Mouse (Mus musculus): Measurements from ENCODE around the gene Lmna. TPM values are rescaled to one million over a fixed set of nuclear protein-coding genes. Genes with fewer than 3 reads are reported as not detected.

Lmna gene
- total RNA-seq, 2 experiments from 2014 or later = 9.0 to 45.6 TPM

- no peak for ATAC-seq (replicated peaks; ENCODE audit: low FRiP score, poor library complexity, severe bottlenecking)
Measured at GRCm38 (mm10) chr3:88503881-88504746, 5.6 kb downstream of the Lmna start.

- ATAC-seq (replicated peaks; ENCODE audit: low FRiP score, poor library complexity, severe bottlenecking) = 0 out of 2 replicates have a peak, but pooled peaks have one; percentile 2
Measured at GRCm38 (mm10) chr3:88503505-88503863, 6.3 kb downstream of the Lmna start.

- peak; percentile 89 for ATAC-seq (replicated peaks; ENCODE audit: low FRiP score, poor library complexity, severe bottlenecking)
Measured at GRCm38 (mm10) chr3:88502641-88503504, 6.9 kb downstream of the Lmna start.

- peak; percentile 2; the same call in 1 of the 2 replicates for ATAC-seq (replicated peaks; ENCODE audit: low FRiP score, poor library complexity, severe bottlenecking)
Measured at GRCm38 (mm10) chr3:88502031-88502571, 7.7 kb downstream of the Lmna start.

- ATAC-seq (replicated peaks; ENCODE audit: low FRiP score, poor library complexity, severe bottlenecking) = peak; percentile 19; the same call in 1 of the 2 replicates
Measured at GRCm38 (mm10) chr3:88501366-88502030, 8.3 kb downstream of the Lmna start.

GRCm38 (mm10) chr3:88500655-88501365 is 8.9 kb downstream of the Lmna start:
- ATAC-seq (replicated peaks; ENCODE audit: low FRiP score, poor library complexity, severe bottlenecking) = no peak

- no peak for ATAC-seq (replicated peaks; ENCODE audit: low FRiP score, poor library complexity, severe bottlenecking)
Measured at GRCm38 (mm10) chr3:88500087-88500486, 9.7 kb downstream of the Lmna start.

- no peak for ATAC-seq (replicated peaks; ENCODE audit: low FRiP score, poor library complexity, severe bottlenecking)
Measured at GRCm38 (mm10) chr3:88499580-88499979, 10.2 kb downstream of the Lmna start.

GRCm38 (mm10) chr3:88495741-88496415 is 13.9 kb downstream of the Lmna start:
- no peak for ATAC-seq (replicated peaks; ENCODE audit: low FRiP score, poor library complexity, severe bottlenecking)

- ATAC-seq (replicated peaks; ENCODE audit: low FRiP score, poor library complexity, severe bottlenecking) = peak; percentile 62
Measured at GRCm38 (mm10) chr3:88494836-88495628, 14.7 kb downstream of the Lmna start.

- no peak for ATAC-seq (replicated peaks; ENCODE audit: low FRiP score, poor library complexity, severe bottlenecking)
Measured at GRCm38 (mm10) chr3:88493706-88494582, 15.8 kb downstream of the Lmna start.

GRCm38 (mm10) chr3:88487396-88487795 is 22.4 kb downstream of the Lmna start:
- ATAC-seq (replicated peaks; ENCODE audit: low FRiP score, poor library complexity, severe bottlenecking) = no peak

- no peak for ATAC-seq (replicated peaks; ENCODE audit: low FRiP score, poor library complexity, severe bottlenecking)
Measured at GRCm38 (mm10) chr3:88486887-88487286, 22.9 kb downstream of the Lmna start.

- ATAC-seq (replicated peaks; ENCODE audit: low FRiP score, poor library complexity, severe bottlenecking) = no peak
Measured at GRCm38 (mm10) chr3:88486043-88486442, 23.7 kb downstream of the Lmna start.

GRCm38 (mm10) chr3:88484597-88485316 is 25.0 kb downstream of the Lmna start:
- no peak for ATAC-seq (replicated peaks; ENCODE audit: low FRiP score, poor library complexity, severe bottlenecking)

- ATAC-seq (replicated peaks; ENCODE audit: low FRiP score, poor library complexity, severe bottlenecking) = peak; percentile 82
Measured at GRCm38 (mm10) chr3:88483621-88484020, 26.1 kb downstream of the Lmna start.

Measured in erythroblast, adult 5-6 weeks (primary cell).